Mouse (Mus musculus) frontal cortex, postnatal 36 days (tissue): ENCODE results near the gene Olfr220.

ENCODE experiments used
- DNase-seq, 2 experiments: peaks; one replicate each; pipeline ENCODE4 v3.0.0; 2022; ENCODE audit warnings: low spot score in 2 of 2

Olfr220 gene

GRCm38 (mm10) chr1:174441782-174442181 is at the start of gene Olfr220:
Olfr220 (plus strand) TSS chr1:174442082.
- no peak for DNase-seq

DNA sequence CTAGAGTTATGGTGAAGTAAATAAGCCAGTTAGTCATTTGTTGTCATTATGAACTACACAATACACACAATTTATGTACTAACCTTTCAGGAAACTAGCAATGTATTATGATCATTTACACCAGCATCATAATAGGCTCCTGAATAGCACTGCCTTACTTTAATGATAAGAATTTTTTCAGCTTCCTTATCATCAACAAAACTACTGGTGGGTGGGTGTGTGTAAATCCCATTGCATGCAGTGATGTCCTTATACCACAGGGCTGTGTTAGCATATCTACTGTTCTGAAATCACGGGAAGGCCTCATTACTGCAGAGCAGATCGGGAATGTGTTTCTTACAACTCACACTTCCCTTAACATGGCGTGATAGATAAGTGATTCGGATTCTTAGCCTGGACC is 18.9 kb upstream of the Olfr220 start:
- DNase-seq, result no peak

DNA sequence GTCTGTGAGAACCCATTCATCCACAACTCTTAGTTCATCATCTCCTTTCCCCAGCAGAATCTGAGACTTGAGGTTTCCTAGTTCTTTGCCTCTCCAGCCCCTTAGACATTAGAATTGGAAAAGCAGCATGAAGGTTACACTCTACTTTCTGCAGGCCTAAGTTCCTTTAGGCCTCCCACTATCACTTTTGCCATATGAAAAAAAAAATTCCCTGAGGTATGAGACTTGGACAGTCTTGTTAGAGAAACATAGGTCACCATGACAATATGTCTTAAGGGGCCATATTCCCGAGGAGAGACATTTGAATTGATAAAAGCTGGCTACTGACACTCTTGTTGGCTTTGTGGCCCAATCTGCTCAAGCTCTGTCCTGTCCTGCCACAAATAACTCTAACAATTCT is 18.1 kb upstream of the Olfr220 start, which contains the start of gene Olfr414:
TSS of gene Olfr414 (plus strand) at position 301 of the 400 bp plus-strand sequence.
- no peak for DNase-seq

DNA sequence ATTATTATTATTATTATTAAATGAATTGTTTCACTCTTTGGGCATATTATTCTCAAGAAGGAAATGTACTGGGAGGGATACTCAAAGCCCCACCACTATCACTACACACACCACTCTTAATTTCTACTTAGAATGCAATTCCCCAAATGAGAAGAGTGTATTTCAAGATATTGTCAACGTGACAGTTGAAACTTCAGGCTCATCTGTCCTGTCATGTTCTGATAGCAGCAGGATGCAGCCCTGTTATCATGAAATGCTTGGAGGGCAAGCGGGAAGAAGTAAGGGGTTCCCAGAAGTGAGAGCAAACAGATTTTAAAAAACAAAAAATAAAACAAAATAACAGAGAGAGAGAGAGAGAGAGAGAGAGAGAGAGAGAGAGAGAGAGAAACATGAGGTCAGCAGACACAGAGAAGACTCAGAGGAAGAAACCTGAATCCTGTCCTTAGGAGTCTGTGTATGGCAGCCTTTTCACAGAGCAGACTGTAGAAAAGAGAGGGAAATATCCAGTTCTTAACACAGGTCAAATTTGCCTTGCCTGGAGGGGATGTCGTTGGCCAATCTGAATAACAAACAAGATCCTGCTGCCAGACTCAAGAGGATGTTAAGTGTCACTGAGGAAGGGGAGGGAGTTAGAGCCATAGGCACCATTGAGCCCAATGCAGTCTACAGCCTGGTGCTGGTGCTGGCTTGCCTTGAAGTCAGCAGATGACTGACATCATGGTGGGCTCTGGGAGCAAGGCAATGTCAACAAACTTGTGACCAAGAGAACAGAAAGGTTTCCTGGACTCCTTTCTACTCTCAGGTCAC is 15.5 kb upstream of the Olfr220 start:
- DNase-seq, result no peak

- no peak for DNase-seq
Measured at GRCm38 (mm10) chr1:174427402-174427801, 14.5 kb upstream of the Olfr220 start.

DNA sequence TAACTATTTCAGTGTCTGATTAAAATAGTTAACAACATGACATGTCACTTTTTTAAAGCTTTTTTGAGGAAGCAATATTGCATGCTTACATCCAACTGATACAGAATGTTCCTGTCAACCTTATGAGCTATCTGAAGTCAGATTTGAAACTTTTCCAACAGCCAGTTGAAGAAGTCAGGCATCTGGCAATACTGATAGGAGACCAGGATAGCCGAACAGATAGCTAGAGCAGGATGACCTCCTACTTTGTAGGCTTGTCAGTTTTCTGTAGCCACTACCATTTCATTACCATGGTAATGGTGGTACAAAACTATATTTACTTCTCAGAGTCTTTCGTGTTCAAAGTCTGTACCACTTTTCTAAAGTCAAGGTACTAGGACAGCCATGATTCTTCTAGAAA is 13.5 kb upstream of the Olfr220 start:
- no peak for DNase-seq

- no peak for DNase-seq
Measured at GRCm38 (mm10) chr1:174434121-174434520, 7.8 kb upstream of the Olfr220 start.

DNA sequence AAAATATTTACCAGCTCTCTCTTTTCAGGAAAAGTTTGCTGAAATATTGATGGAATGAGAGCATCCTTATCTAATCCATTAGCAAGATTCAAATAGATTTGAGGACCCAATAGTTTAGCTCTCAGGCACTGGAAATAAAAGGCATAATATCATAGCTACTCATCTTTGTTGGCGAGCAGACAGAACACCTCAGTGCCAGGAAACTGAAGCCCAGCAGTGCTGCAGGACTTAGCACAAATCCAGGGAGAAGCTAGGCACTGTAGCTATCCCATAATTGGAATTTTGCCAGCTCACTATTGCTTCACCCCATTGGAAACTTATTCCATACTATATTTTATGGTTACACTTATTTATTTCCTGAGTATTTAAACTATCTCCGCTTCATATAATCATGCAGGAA is 13.2 kb downstream of the Olfr220 start:
- no peak for DNase-seq

- no peak for DNase-seq
Measured at GRCm38 (mm10) chr1:174465385-174465784, 23.5 kb downstream of the Olfr220 start.

- DNase-seq, result no peak
Measured at GRCm38 (mm10) chr1:174466240-174466639, 24.4 kb downstream of the Olfr220 start.

- DNase-seq, result peak; percentile 35 to 60
Measured at GRCm38 (mm10) chr1:174469736-174470135, 27.9 kb downstream of the Olfr220 start.

- DNase-seq, result peak in 1 of 2 experiments; percentile 49
Measured at GRCm38 (mm10) chr1:174482567-174482966, 40.7 kb downstream of the Olfr220 start.

GRCm38 (mm10) chr1:174500064-174500463 is 58.2 kb downstream of the Olfr220 start:
- no peak for DNase-seq
